Mouse (Mus musculus): ENCODE data around the gene Ceacam9.

The Ceacam9 gene

GRCm38 (mm10) chr7:16745373-16745772, 23.6 kb downstream of the Ceacam9 start:
- no peak for DNase-seq

- DNase-seq: peak; percentile 57 to 72
Measured at GRCm38 (mm10) chr7:16746093-16746492, 24.4 kb downstream of the Ceacam9 start.

- DNase-seq: no peak
Measured at GRCm38 (mm10) chr7:16747656-16748055, 25.9 kb downstream of the Ceacam9 start.

GRCm38 (mm10) chr7:16752016-16752415, 30.3 kb downstream of the Ceacam9 start:
- no peak for DNase-seq

GRCm38 (mm10) chr7:16755362-16756017, 33.8 kb downstream of the Ceacam9 start:
- DNase-seq: peak; percentile 49 to 50

- DNase-seq: no peak
Measured at GRCm38 (mm10) chr7:16758872-16759574, 37.3 kb downstream of the Ceacam9 start.

GRCm38 (mm10) chr7:16760292-16760691, 38.6 kb downstream of the Ceacam9 start:
- DNase-seq: peak; percentile 46 to 60

- peak; percentile 64 to 73 for DNase-seq
Measured at GRCm38 (mm10) chr7:16761005-16761481, 39.3 kb downstream of the Ceacam9 start.

GRCm38 (mm10) chr7:16761630-16762029, 39.9 kb downstream of the Ceacam9 start:
- no peak for DNase-seq

- no peak for DNase-seq
Measured at GRCm38 (mm10) chr7:16763463-16764218, 41.9 kb downstream of the Ceacam9 start.

GRCm38 (mm10) chr7:16766443-16766842, 44.7 kb downstream of the Ceacam9 start:
- DNase-seq: no peak
